Mouse (Mus musculus): ENCODE data around the gene Tnfsf14. TPM values are rescaled to one million over a fixed set of nuclear protein-coding genes. Genes with fewer than 3 reads are reported as not detected.

The Tnfsf14 gene
- total and polyA plus RNA-seq, 3 experiments = 10.6 to 15.4 (median 14.6) TPM

GRCm38 (mm10) chr17:57195326-57196010, 1.5 kb upstream of the Tnfsf14 start:
- dilution Hi-C loops (cut with MboI; ENCODE audit: extremely low pct_ligation_motif_present, extremely low pct_unique_long_range_greater_than_20kb, low sequenced_read_pairs) = no loop called here
- in situ Hi-C loops (cut with MboI; ENCODE audit: low pct_ligation_motif_present, low pct_unique_long_range_greater_than_20kb, low sequenced_read_pairs) = no loop called here
- Histone ChIP-seq H3K4me1 (ENCODE audit: control insufficient read depth in 1 of 2, insufficient read depth in 2 of 2) (peaks cover 17 to 47% of the 10 kb centered on the region in 2 experiments), H3K79me2 (replicated peaks; ENCODE audit: control insufficient read depth, extremely low read depth, insufficient read depth, poor library complexity, severe bottlenecking) (no peaks in the 10 kb centered on the region), H3K27me3 (replicated peaks) (peaks cover 6% of the 10 kb centered on the region), H3K9me3 (replicated peaks; ENCODE audit: low read length) (peaks cover 5% of the 10 kb centered on the region), H3K27ac (ENCODE audit: insufficient read depth, low read depth) (no peak overlapping the region), H3K36me3 (replicated peaks in 1 of 2; ENCODE audit: control insufficient read depth in 1 of 2, insufficient read depth in 1 of 2, low read length in 1 of 2) (peaks cover 0 to 10% of the 10 kb centered on the region in 2 experiments), H3K4me3 (replicated peaks in 1 of 3; ENCODE audit: low read depth in 2 of 3, low read length in 2 of 3, poor library complexity in 1 of 3) (no peak overlapping the region), H3K4me2 (ENCODE audit: insufficient read depth, low read depth, poor library complexity, severe bottlenecking) (no peak overlapping the region), H3K9ac (ENCODE audit: insufficient read depth, low read depth) (no peak overlapping the region)
- DNase-seq (ENCODE audit: extremely low read depth) = no peak
- TF ChIP-seq IRF4 (IDR thresholded peaks at IDR 0.05; ENCODE audit: low read depth, low read length) = no peak
- TF ChIP-seq ZKSCAN1 (IDR thresholded peaks at IDR 0.05; ENCODE audit: borderline replicate concordance, low read depth, low read length) = no peak

GRCm38 (mm10) chr17:57194771-57195170, 794 bp upstream of the Tnfsf14 start:
- TF ChIP-seq E2F4 (IDR thresholded peaks at IDR 0.05; ENCODE audit: insufficient replicate concordance, low read depth, low read length) (no peak), TBP (conservative IDR thresholded peaks at IDR 0.05; ENCODE audit: low read depth, low read length) (no peak), TCF12 (IDR thresholded peaks at IDR 0.05; ENCODE audit: low read depth, low read length) (no peak), IRF4 (IDR thresholded peaks at IDR 0.05; ENCODE audit: low read depth, low read length) (no peak), CTCF (conservative IDR thresholded peaks at IDR 0.05 in 1 of 2, IDR thresholded peaks at IDR 0.05 in 1 of 2; ENCODE audit: low read depth in 2 of 2, low read length in 2 of 2) (no peak), EP300 (IDR thresholded peaks at IDR 0.05; ENCODE audit: low read length) (no peak), ZNF384 (IDR thresholded peaks at IDR 0.05; ENCODE audit: low read depth, low read length) (no peak), SIN3A (IDR thresholded peaks at IDR 0.05; ENCODE audit: low read length) (no peak), NRF1 (IDR thresholded peaks at IDR 0.05; ENCODE audit: low read depth, low read length) (no peak), RCOR1 (conservative IDR thresholded peaks at IDR 0.05; ENCODE audit: low read depth, low read length) (no peak), BHLHE40 (IDR thresholded peaks at IDR 0.05; ENCODE audit: low read depth, low read length) (no peak), JUND (conservative IDR thresholded peaks at IDR 0.05; ENCODE audit: low read depth, low read length) (no peak), ELF1 (IDR thresholded peaks at IDR 0.05; ENCODE audit: low read depth, low read length) (no peak), JUN (IDR thresholded peaks at IDR 0.05; ENCODE audit: insufficient read depth, low read depth, low read length) (no peak), MAFK (IDR thresholded peaks at IDR 0.05; ENCODE audit: insufficient replicate concordance, low read length) (no peak), HCFC1 (IDR thresholded peaks at IDR 0.05; ENCODE audit: low read depth, low read length) (no peak), PAX5 (IDR thresholded peaks at IDR 0.05; ENCODE audit: low read length) (no peak), ZMIZ1 (IDR thresholded peaks at IDR 0.05; ENCODE audit: low read depth, low read length) (no peak), ZC3H11A (IDR thresholded peaks at IDR 0.05; ENCODE audit: low read depth, low read length) (no peak)
- H3K4me2 ChIP-seq (ENCODE audit: insufficient read depth, low read depth, poor library complexity, severe bottlenecking) = no peak overlapping the region
- H3K4me3 ChIP-seq (replicated peaks in 1 of 3; ENCODE audit: low read depth in 2 of 3, low read length in 2 of 3, poor library complexity in 1 of 3) = no peak overlapping the region
- H3K4me1 ChIP-seq (ENCODE audit: control insufficient read depth in 1 of 2, insufficient read depth in 2 of 2) = peaks cover 17 to 54% of the 10 kb centered on the region in 2 experiments
- H3K9ac ChIP-seq (ENCODE audit: insufficient read depth, low read depth) = no peak overlapping the region
- H3K27ac ChIP-seq (ENCODE audit: insufficient read depth, low read depth) = no peak overlapping the region
- in situ Hi-C loops (cut with MboI; ENCODE audit: low pct_ligation_motif_present, low pct_unique_long_range_greater_than_20kb, low sequenced_read_pairs) = no loop called here
- no peaks in the 10 kb centered on the region for H3K79me2 ChIP-seq (replicated peaks; ENCODE audit: control insufficient read depth, extremely low read depth, insufficient read depth, poor library complexity, severe bottlenecking)
- peaks cover 0 to 17% of the 10 kb centered on the region in 2 experiments for H3K36me3 ChIP-seq (replicated peaks in 1 of 2; ENCODE audit: control insufficient read depth in 1 of 2, insufficient read depth in 1 of 2, low read length in 1 of 2)
- peaks cover 6% of the 10 kb centered on the region for H3K27me3 ChIP-seq (replicated peaks)
- dilution Hi-C loops (cut with MboI; ENCODE audit: extremely low pct_ligation_motif_present, extremely low pct_unique_long_range_greater_than_20kb, low sequenced_read_pairs) = no loop called here
- H3K9me3 ChIP-seq (replicated peaks; ENCODE audit: low read length) = peaks cover 5% of the 10 kb centered on the region
- no peak for DNase-seq (ENCODE audit: extremely low read depth)

Measured in CH12.LX (cell line).